In the genomic region with DNA sequence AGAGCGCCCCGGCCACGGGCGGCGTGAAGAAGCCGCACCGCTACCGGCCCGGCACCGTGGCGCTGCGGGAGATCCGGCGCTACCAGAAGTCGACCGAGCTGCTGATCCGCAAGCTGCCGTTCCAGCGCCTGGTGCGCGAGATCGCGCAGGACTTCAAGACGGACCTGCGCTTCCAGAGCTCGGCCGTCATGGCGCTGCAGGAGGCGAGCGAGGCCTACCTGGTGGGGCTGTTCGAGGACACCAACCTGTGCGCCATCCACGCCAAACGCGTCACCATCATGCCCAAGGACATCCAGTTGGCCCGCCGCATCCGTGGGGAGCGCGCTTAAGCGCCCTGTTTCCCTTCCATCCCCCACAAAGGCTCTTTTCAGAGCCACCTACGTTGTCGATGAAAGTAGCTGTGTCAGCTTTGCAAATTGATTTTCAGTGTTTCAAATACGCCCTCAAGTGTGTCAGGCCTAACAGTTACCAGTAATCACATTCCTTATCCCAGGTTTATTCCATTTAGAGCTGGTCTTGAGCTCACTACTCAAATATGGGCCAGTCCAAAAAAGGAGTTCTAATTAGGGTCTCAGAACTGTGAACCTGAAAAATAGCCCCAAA, we compare ENCODE assay signal across 9 mouse cellular contexts. TPM values are rescaled to one million over a fixed set of nuclear protein-coding genes. Genes with fewer than 3 reads are reported as not detected.
DNase-seq lines count a peak whose midpoint lies in the region; ATAC-seq and TF ChIP-seq lines count a peak whose summit lies in the region.
"Not testable (repeated sequence)": the region's sequence is repeated elsewhere in the genome, so short reads cannot be mapped to it uniquely, and the experiment has no call there.
"Had no signal": no experiment of that assay in that cellular context is flagged by ENCODE, and none has a peak within 500 bp of the region (broad histone marks: within the 10 kb centered on the region; RNA-seq: fewer than 3 reads in every experiment).

No protein-coding gene starts in this region.

- dilution Hi-C loops in CH12.LX (cut with MboI; ENCODE audit: extremely low pct_ligation_motif_present, extremely low pct_unique_long_range_greater_than_20kb, low sequenced_read_pairs): not testable (repeated sequence)

- in situ Hi-C loops in CH12.LX (cut with MboI; ENCODE audit: low pct_ligation_motif_present, low pct_unique_long_range_greater_than_20kb, low sequenced_read_pairs): not testable (repeated sequence)

- not testable (repeated sequence) for H3K27me3 ChIP-seq in CH12.LX (replicated peaks); forebrain, embryonic 13.5 days; hindbrain, embryonic 10.5 days (ENCODE audit: insufficient read depth, poor library complexity, severe bottlenecking); kidney, postnatal 0 days (ENCODE audit: insufficient read depth, low read length); liver, embryonic 16.5 days (ENCODE audit: control insufficient read depth, insufficient read depth, low read depth, low read length); midbrain, embryonic 16.5 days (ENCODE audit: control insufficient read depth, insufficient read depth, low read depth, low read length); stomach, embryonic 15.5 days (replicated peaks)

- H3K9ac ChIP-seq in CH12.LX (ENCODE audit: insufficient read depth, low read depth): peak overlapping the region; percentile 98
- H3K9ac ChIP-seq in forebrain, embryonic 13.5 days: peak overlapping the region; percentile 80
- H3K9ac ChIP-seq in kidney, postnatal 0 days (ENCODE audit: low read depth, low read length): peak overlapping the region; percentile 64
- peak overlapping the region; percentile 82 for H3K9ac ChIP-seq in liver, embryonic 16.5 days (ENCODE audit: low read depth, low read length)
- H3K9ac ChIP-seq in midbrain, embryonic 16.5 days (ENCODE audit: low read depth, low read length): peak overlapping the region; percentile 62
- H3K9ac ChIP-seq in stomach, embryonic 15.5 days: not testable (repeated sequence)

- not testable (repeated sequence) for H3K9me3 ChIP-seq in CH12.LX (replicated peaks; ENCODE audit: low read length); forebrain, embryonic 13.5 days (replicated peaks); hindbrain, embryonic 10.5 days; kidney, postnatal 0 days (replicated peaks; ENCODE audit: low read length); liver, embryonic 16.5 days (replicated peaks; ENCODE audit: control insufficient read depth, low read length); midbrain, embryonic 16.5 days (replicated peaks; ENCODE audit: control insufficient read depth, low read length, poor library complexity, severe bottlenecking); stomach, embryonic 15.5 days

- H3K79me2 ChIP-seq in CH12.LX (replicated peaks; ENCODE audit: control insufficient read depth, extremely low read depth, insufficient read depth, poor library complexity, severe bottlenecking): not testable (repeated sequence)

- not testable (repeated sequence) for DNase-seq in CH12.LX (ENCODE audit: extremely low read depth); kidney, postnatal 0 days (ENCODE audit: low spot score)
- DNase-seq in cerebellum, adult 18-20 months: peak; percentile 38 to 60
- DNase-seq in hindbrain, embryonic 10.5 days (ENCODE audit: low spot score): peak; percentile 46

- H3K4me2 ChIP-seq in CH12.LX (ENCODE audit: insufficient read depth, low read depth, poor library complexity, severe bottlenecking): peak overlapping the region; percentile 64
- peak overlapping the region; percentile 88 for H3K4me2 ChIP-seq in forebrain, embryonic 13.5 days
- H3K4me2 ChIP-seq in kidney, postnatal 0 days (ENCODE audit: low read length): peak overlapping the region; percentile 85
- peak overlapping the region; percentile 73 for H3K4me2 ChIP-seq in liver, embryonic 16.5 days (ENCODE audit: low read depth, low read length)
- H3K4me2 ChIP-seq in midbrain, embryonic 16.5 days (ENCODE audit: low read length): peak overlapping the region; percentile 93
- H3K4me2 ChIP-seq in stomach, embryonic 15.5 days: peak overlapping the region; percentile 65

- peak overlapping the region; percentile 98 for H3K27ac ChIP-seq in CH12.LX (ENCODE audit: insufficient read depth, low read depth)
- peak overlapping the region; percentile 98 for H3K27ac ChIP-seq in forebrain, embryonic 13.5 days
- H3K27ac ChIP-seq in hindbrain, embryonic 10.5 days: peak overlapping the region; percentile 94
- H3K27ac ChIP-seq in kidney, postnatal 0 days: peak overlapping the region; percentile 93
- peak overlapping the region; percentile 98 for H3K27ac ChIP-seq in liver, embryonic 16.5 days (ENCODE audit: low read length)
- peak overlapping the region; percentile 95 for H3K27ac ChIP-seq in midbrain, embryonic 16.5 days (ENCODE audit: low read length)
- peak overlapping the region; percentile 98 for H3K27ac ChIP-seq in stomach, embryonic 15.5 days

- H3K36me3 ChIP-seq in CH12.LX (replicated peaks in 1 of 2; ENCODE audit: control insufficient read depth in 1 of 2, insufficient read depth in 1 of 2, low read length in 1 of 2); forebrain, embryonic 13.5 days (ENCODE audit: poor library complexity, severe bottlenecking); hindbrain, embryonic 10.5 days; kidney, postnatal 0 days (ENCODE audit: insufficient read depth, low read length); liver, embryonic 16.5 days (ENCODE audit: control insufficient read depth, insufficient read depth); midbrain, embryonic 16.5 days (ENCODE audit: control insufficient read depth, insufficient read depth, low read length); stomach, embryonic 15.5 days: not testable (repeated sequence)

- peak; percentile 82; the same call in 1 of the 2 replicates for TF ChIP-seq POLR2A in CH12.LX (IDR thresholded peaks at IDR 0.05; ENCODE audit: low read depth, low read length)

- H3K4me3 ChIP-seq in CH12.LX (replicated peaks in 1 of 3; ENCODE audit: low read depth in 2 of 3, low read length in 2 of 3, poor library complexity in 1 of 3): peak overlapping the region; percentile 49 to 69 (median 65)
- peak overlapping the region; percentile 60 for H3K4me3 ChIP-seq in forebrain, embryonic 13.5 days
- H3K4me3 ChIP-seq in hindbrain, embryonic 10.5 days: peak overlapping the region; percentile 66
- peak overlapping the region; percentile 54 for H3K4me3 ChIP-seq in kidney, postnatal 0 days (replicated peaks; ENCODE audit: low read depth, low read length)
- peak overlapping the region; percentile 64 for H3K4me3 ChIP-seq in liver, embryonic 16.5 days (ENCODE audit: low read depth, low read length)
- H3K4me3 ChIP-seq in midbrain, embryonic 16.5 days (ENCODE audit: low read depth, low read length): peak overlapping the region; percentile 59
- peak overlapping the region; percentile 45 for H3K4me3 ChIP-seq in stomach, embryonic 15.5 days (replicated peaks)

- peak; percentile 48 for ATAC-seq in forebrain, embryonic 13.5 days
- peak; percentile 35 for ATAC-seq in kidney, postnatal 0 days (replicated peaks; ENCODE audit: low FRiP score, low read depth)
- ATAC-seq in liver, embryonic 16.5 days (ENCODE audit: low read depth): peak; percentile 27
- ATAC-seq in midbrain, embryonic 16.5 days: peak; percentile 67
- peak; percentile 13 for ATAC-seq in stomach, embryonic 15.5 days (ENCODE audit: insufficient read depth, low FRiP score, low read depth)

- not testable (repeated sequence) for TF ChIP-seq CTCF in CH12.LX (conservative IDR thresholded peaks at IDR 0.05 in 1 of 2, IDR thresholded peaks at IDR 0.05 in 1 of 2; ENCODE audit: low read depth in 2 of 2, low read length in 2 of 2); kidney, postnatal 0 days (IDR thresholded peaks at IDR 0.05; ENCODE audit: low read depth)

- not testable (repeated sequence) for TF ChIP-seq EP300 in CH12.LX (IDR thresholded peaks at IDR 0.05; ENCODE audit: low read length)

- H3K4me1 ChIP-seq in CH12.LX (ENCODE audit: control insufficient read depth in 1 of 2, insufficient read depth in 2 of 2): peaks cover 0 to 37% of the 10 kb centered on the region in 2 experiments; a peak in 3 of 4 replicates
- peaks cover 28% of the 10 kb centered on the region for H3K4me1 ChIP-seq in forebrain, embryonic 13.5 days
- H3K4me1 ChIP-seq in hindbrain, embryonic 10.5 days (replicated peaks): peaks cover 29% of the 10 kb centered on the region
- H3K4me1 ChIP-seq in kidney, postnatal 0 days (replicated peaks; ENCODE audit: insufficient read depth, low read length): peaks cover 11% of the 10 kb centered on the region
- H3K4me1 ChIP-seq in liver, embryonic 16.5 days (ENCODE audit: control insufficient read depth, low read depth, low read length): peaks cover 35% of the 10 kb centered on the region
- H3K4me1 ChIP-seq in midbrain, embryonic 16.5 days (ENCODE audit: control insufficient read depth, insufficient read depth, low read length): peaks cover 11% of the 10 kb centered on the region; the same call in 1 of the 2 replicates
- H3K4me1 ChIP-seq in stomach, embryonic 15.5 days: not testable (repeated sequence)

- 1% methylated on average over 9 of the region's 44 CpGs for WGBS in forebrain, embryonic 13.5 days
- under 1% methylated on average over 20 of the region's 44 CpGs for WGBS in hindbrain, embryonic 10.5 days
- WGBS in kidney, postnatal 0 days: 0% methylated on average over 9 of the region's 44 CpGs
- WGBS in liver, embryonic 16.5 days (ENCODE audit: insufficient replicate concordance): 0% methylated on average over 11 of the region's 44 CpGs
- WGBS in midbrain, embryonic 16.5 days: under 1% methylated on average over 12 of the region's 44 CpGs
- WGBS in stomach, embryonic 15.5 days: 0% methylated on average over 15 of the region's 44 CpGs

- not testable (repeated sequence) for TF ChIP-seq RAD21 in CH12.LX (IDR thresholded peaks at IDR 0.05; ENCODE audit: low read depth, low read length)

RNA-seq across cellular contexts. Expression of a gene that starts 0.4 kb away (rescaled TPM):
- total RNA-seq in CH12.LX (2012; rRNA removed): 1,287 and 1,421 TPM in 2 replicates
- 18.3 and 39.4 TPM in 2 replicates for total RNA-seq in CH12.LX (2014; rRNA removed)
- 7.2 and 12.1 TPM in 2 replicates for polyA plus RNA-seq in CH12.LX (2012; ENCODE audit: insufficient read length, low read depth)
- polyA plus RNA-seq in forebrain, embryonic 13.5 days (2015; fragmentation: Nextera tagmentation; extraction: Ambion mirVana): 105 and 122 TPM in 2 replicates
- 49.7 and 51.9 TPM in 2 replicates for polyA plus RNA-seq in hindbrain, embryonic 10.5 days (2016; fragmentation: Nextera tagmentation; extraction: Ambion mirVana)
- 34.6 and 36.5 TPM in 2 replicates for polyA plus RNA-seq in kidney, postnatal 0 days (2015; fragmentation: Nextera tagmentation; extraction: Ambion mirVana)
- polyA plus RNA-seq in liver, embryonic 16.5 days (2015; fragmentation: Nextera tagmentation; extraction: Ambion mirVana): 78.4 and 87.8 TPM in 2 replicates
- polyA plus RNA-seq in midbrain, embryonic 16.5 days (2015; fragmentation: Nextera tagmentation; extraction: Ambion mirVana): 5.9 and 7.6 TPM in 2 replicates
- 62.1 and 69.4 TPM in 2 replicates for polyA plus RNA-seq in stomach, embryonic 15.5 days (2015; fragmentation: Nextera tagmentation; extraction: Ambion mirVana)

RNA-seq across cellular contexts. Expression of a gene that starts 0.7 kb away (rescaled TPM):
- total RNA-seq in CH12.LX (2012; rRNA removed): 2,265 and 2,866 TPM in 2 replicates
- total RNA-seq in CH12.LX (2014; rRNA removed): 36.0 and 51.9 TPM in 2 replicates
- 1.6 and 4.1 TPM in 2 replicates for polyA plus RNA-seq in CH12.LX (2012; ENCODE audit: insufficient read length, low read depth)
- 16.0 and 19.8 TPM in 2 replicates for polyA plus RNA-seq in forebrain, embryonic 13.5 days (2015; fragmentation: Nextera tagmentation; extraction: Ambion mirVana)
- 9.4 and 9.7 TPM in 2 replicates for polyA plus RNA-seq in hindbrain, embryonic 10.5 days (2016; fragmentation: Nextera tagmentation; extraction: Ambion mirVana)
- polyA plus RNA-seq in kidney, postnatal 0 days (2015; fragmentation: Nextera tagmentation; extraction: Ambion mirVana): 4.9 and 5.4 TPM in 2 replicates
- 17.9 and 25.9 TPM in 2 replicates for polyA plus RNA-seq in liver, embryonic 16.5 days (2015; fragmentation: Nextera tagmentation; extraction: Ambion mirVana)
- polyA plus RNA-seq in midbrain, embryonic 16.5 days (2015; fragmentation: Nextera tagmentation; extraction: Ambion mirVana): 1.1 TPM in 1 of 2 replicates, not detected in the other
- 8.2 and 11.2 TPM in 2 replicates for polyA plus RNA-seq in stomach, embryonic 15.5 days (2015; fragmentation: Nextera tagmentation; extraction: Ambion mirVana)

RNA-seq across cellular contexts. Expression of a gene that starts 5.8 kb away (rescaled TPM):
- total RNA-seq in CH12.LX (2012; rRNA removed): 116 and 130 TPM in 2 replicates
- total RNA-seq in CH12.LX (2014; rRNA removed): 1.0 and 2.5 TPM in 2 replicates
- 0.20 and 0.91 TPM in 2 replicates for polyA plus RNA-seq in CH12.LX (2012; ENCODE audit: insufficient read length, low read depth)
- polyA plus RNA-seq in forebrain, embryonic 13.5 days (2015; fragmentation: Nextera tagmentation; extraction: Ambion mirVana): 22.4 and 24.3 TPM in 2 replicates
- polyA plus RNA-seq in hindbrain, embryonic 10.5 days (2016; fragmentation: Nextera tagmentation; extraction: Ambion mirVana): 6.8 and 13.6 TPM in 2 replicates
- 9.6 and 9.9 TPM in 2 replicates for polyA plus RNA-seq in kidney, postnatal 0 days (2015; fragmentation: Nextera tagmentation; extraction: Ambion mirVana)
- polyA plus RNA-seq in liver, embryonic 16.5 days (2015; fragmentation: Nextera tagmentation; extraction: Ambion mirVana): 26.6 and 34.9 TPM in 2 replicates
- 3.3 and 3.8 TPM in 2 replicates for polyA plus RNA-seq in midbrain, embryonic 16.5 days (2015; fragmentation: Nextera tagmentation; extraction: Ambion mirVana)
- polyA plus RNA-seq in stomach, embryonic 15.5 days (2015; fragmentation: Nextera tagmentation; extraction: Ambion mirVana): 9.7 and 18.1 TPM in 2 replicates

RNA-seq across cellular contexts. Expression of a gene that starts 22.4 kb away (rescaled TPM):
- total RNA-seq in CH12.LX (2012; rRNA removed) (0.67 and 1.4 TPM in 2 replicates), CH12.LX (2014; rRNA removed) (1.2 and 1.4 TPM in 2 replicates)
- 0.33 and 0.34 TPM in 2 replicates for polyA plus RNA-seq in CH12.LX (2012; ENCODE audit: insufficient read length, low read depth)
- 0.34 and 0.93 TPM in 2 replicates for polyA plus RNA-seq in forebrain, embryonic 13.5 days (2015; fragmentation: Nextera tagmentation; extraction: Ambion mirVana)
- 0.42 and 0.56 TPM in 2 replicates for polyA plus RNA-seq in hindbrain, embryonic 10.5 days (2016; fragmentation: Nextera tagmentation; extraction: Ambion mirVana)
- polyA plus RNA-seq in kidney, postnatal 0 days (2015; fragmentation: Nextera tagmentation; extraction: Ambion mirVana): 0.62 and 1.0 TPM in 2 replicates
- 4.3 and 4.9 TPM in 2 replicates for polyA plus RNA-seq in liver, embryonic 16.5 days (2015; fragmentation: Nextera tagmentation; extraction: Ambion mirVana)
- polyA plus RNA-seq in midbrain, embryonic 16.5 days (2015; fragmentation: Nextera tagmentation; extraction: Ambion mirVana): 0.39 TPM in 1 of 2 replicates, not detected in the other
- 1.9 and 2.5 TPM in 2 replicates for polyA plus RNA-seq in stomach, embryonic 15.5 days (2015; fragmentation: Nextera tagmentation; extraction: Ambion mirVana)
- total RNA-seq: heart, postnatal 25 days had no signal

RNA-seq across cellular contexts. Expression of a gene that starts 23.6 kb away (rescaled TPM):
- total RNA-seq in CH12.LX (2012; rRNA removed): 1,248 and 1,515 TPM in 2 replicates
- total RNA-seq in CH12.LX (2014; rRNA removed): 48.1 and 113 TPM in 2 replicates
- polyA plus RNA-seq in CH12.LX (2012; ENCODE audit: insufficient read length, low read depth): 0.64 and 0.98 TPM in 2 replicates
- polyA plus RNA-seq in forebrain, embryonic 13.5 days (2015; fragmentation: Nextera tagmentation; extraction: Ambion mirVana): 46.4 and 48.0 TPM in 2 replicates
- polyA plus RNA-seq in hindbrain, embryonic 10.5 days (2016; fragmentation: Nextera tagmentation; extraction: Ambion mirVana): 11.3 and 13.4 TPM in 2 replicates
- 30.9 and 33.5 TPM in 2 replicates for polyA plus RNA-seq in kidney, postnatal 0 days (2015; fragmentation: Nextera tagmentation; extraction: Ambion mirVana)
- polyA plus RNA-seq in liver, embryonic 16.5 days (2015; fragmentation: Nextera tagmentation; extraction: Ambion mirVana): 34.7 and 39.6 TPM in 2 replicates
- 7.4 and 13.2 TPM in 2 replicates for polyA plus RNA-seq in midbrain, embryonic 16.5 days (2015; fragmentation: Nextera tagmentation; extraction: Ambion mirVana)
- 23.0 and 26.2 TPM in 2 replicates for polyA plus RNA-seq in stomach, embryonic 15.5 days (2015; fragmentation: Nextera tagmentation; extraction: Ambion mirVana)

Comparison
In these comparisons a context has a peak if more than half of its experiments do, and no peak if none do; other contexts are left out.
1. ATAC-seq: peak in every context shown above with its lines; median percentile 67 in midbrain, embryonic 16.5 days; 48 in forebrain, embryonic 13.5 days; 35 in kidney, postnatal 0 days; 27 in liver, embryonic 16.5 days; 13 in stomach, embryonic 15.5 days.